Mouse (Mus musculus): ENCODE data around the gene 4930442H23Rik.

4930442H23Rik gene

GRCm38 (mm10) chr10:81134181-81134587, 49.5 kb downstream of the 4930442H23Rik start:
- no peak for DNase-seq (ENCODE audit: extremely low read depth, insufficient read length, low spot score)

Data from 3134 (cell line).